Mouse (Mus musculus) bone marrow macrophage, adult 2 months (primary cell): ENCODE measurements around the gene Patl1. TPM values are rescaled to one million over a fixed set of nuclear protein-coding genes. Genes with fewer than 3 reads are reported as not detected.
"Not testable (repeated sequence)": the region's sequence is repeated elsewhere in the genome, so short reads cannot be mapped to it uniquely, and the experiment has no call there.

Experiments
- H3K27ac ChIP-seq: 2 replicates; pipeline ENCODE4 v1.5.1; 2012; ENCODE audit warnings: low read depth, low read length; ENCODE audit not compliant: insufficient read depth
- H3K4me1 ChIP-seq: 2 replicates; pipeline ENCODE4 v1.6.1; 2012; ENCODE audit warnings: low read length; ENCODE audit not compliant: control insufficient read depth, insufficient read depth
- H3K4me3 ChIP-seq: 2 replicates; pipeline ENCODE4 v1.5.1; 2012; ENCODE audit warnings: mild to moderate bottlenecking, low read length, moderate library complexity; ENCODE audit not compliant: insufficient read depth
- CTCF ChIP-seq: IDR thresholded peaks from 2 replicates; pipeline ENCODE4 v1.5.1; 2012; ENCODE audit warnings: low read depth, mild to moderate bottlenecking, low read length, moderate library complexity
- POLR2A ChIP-seq: IDR thresholded peaks from 2 replicates; pipeline ENCODE4 v1.6.1; 2012; ENCODE audit warnings: mild to moderate bottlenecking, low read depth, low read length, borderline replicate concordance
- polyA plus RNA-seq: library from polyadenylated mRNA; stranded (reverse); fragments of >200 nt; gene quantifications from 2 replicates; pipeline ENCODE4 v1.2.4, GENCODE M21; 2012; ENCODE audit not compliant: missing spikeins, insufficient read depth, insufficient read length

Patl1 gene
- polyA plus RNA-seq, 1 experiment = 31.3 TPM

- Histone ChIP-seq H3K4me1 (peaks cover 22% of the 10 kb centered on the region), H3K4me3 (peak within 1 kb of the TSS; percentile 72), H3K27ac (peak within 1 kb of the TSS; percentile 77)
- no peak for TF ChIP-seq CTCF
- TF ChIP-seq POLR2A = no peak; the same call in 1 of the 2 replicates
Observed at GRCm38 (mm10) chr19:11965023-11965942, 53.1 kb downstream of the Patl1 start, which contains the start of gene Osbp. TSS of gene Osbp (plus strand) at chr19:11965941.

GRCm38 (mm10) chr19:11966201-11966636 lies 54.0 kb downstream of the Patl1 start:
- Histone ChIP-seq H3K4me1 (peaks cover 26% of the 10 kb centered on the region), H3K4me3 (peak overlapping the region; percentile 67), H3K27ac (no peak overlapping the region)
- no peak for TF ChIP-seq POLR2A
- no peak for TF ChIP-seq CTCF

- TF ChIP-seq CTCF = no peak
- no peak for TF ChIP-seq POLR2A
- H3K4me1 ChIP-seq = peaks cover 29% of the 10 kb centered on the region
- no peak overlapping the region for H3K4me3 ChIP-seq
- peak overlapping the region; percentile 11; the same call in 1 of the 2 replicates for H3K27ac ChIP-seq
Observed at GRCm38 (mm10) chr19:11969155-11970050, 57.2 kb downstream of the Patl1 start.

- H3K4me3 ChIP-seq = no peak overlapping the region
- TF ChIP-seq CTCF (no peak), POLR2A (no peak)
- H3K4me1 ChIP-seq = peaks cover 24% of the 10 kb centered on the region
- H3K27ac ChIP-seq = no peak overlapping the region
Observed at GRCm38 (mm10) chr19:11973511-11974222, 61.5 kb downstream of the Patl1 start.

GRCm38 (mm10) chr19:11974223-11974540 lies 62.0 kb downstream of the Patl1 start:
- peaks cover 20% of the 10 kb centered on the region for H3K4me1 ChIP-seq
- H3K27ac ChIP-seq = no peak overlapping the region
- no peak overlapping the region for H3K4me3 ChIP-seq
- TF ChIP-seq CTCF (no peak), POLR2A (no peak)

GRCm38 (mm10) chr19:11975683-11976082 lies 63.5 kb downstream of the Patl1 start:
- peaks cover 8% of the 10 kb centered on the region for H3K4me1 ChIP-seq
- no peak for TF ChIP-seq POLR2A
- TF ChIP-seq CTCF = no peak

GRCm38 (mm10) chr19:11977363-11977762 lies 65.2 kb downstream of the Patl1 start:
- TF ChIP-seq POLR2A = no peak
- no peak for TF ChIP-seq CTCF

More at GRCm38 (mm10) chr19:11975683-11976082, 63.5 kb downstream of the Patl1 start:
- no peak overlapping the region for H3K27ac ChIP-seq
- no peak overlapping the region for H3K4me3 ChIP-seq

GRCm38 (mm10) chr19:11980471-11980870 lies 68.3 kb downstream of the Patl1 start:
- TF ChIP-seq CTCF (no peak), POLR2A (no peak)
- no peak overlapping the region for H3K27ac ChIP-seq
- H3K4me3 ChIP-seq = no peak overlapping the region
- H3K4me1 ChIP-seq = peaks cover 5% of the 10 kb centered on the region

More at GRCm38 (mm10) chr19:11977363-11977762, 65.2 kb downstream of the Patl1 start:
- Histone ChIP-seq H3K4me1 (peaks cover 8% of the 10 kb centered on the region), H3K27ac (no peak overlapping the region), H3K4me3 (no peak overlapping the region)

- not testable (repeated sequence) for H3K4me3 ChIP-seq, H3K27ac ChIP-seq, H3K4me1 ChIP-seq
Observed at GRCm38 (mm10) chr19:11984614-11985013, 72.4 kb downstream of the Patl1 start.
